Mouse (Mus musculus): ENCODE measurements around the gene Klhl33. TPM values are rescaled to one million over a fixed set of nuclear protein-coding genes. Genes with fewer than 3 reads are reported as not detected.
"Not testable (repeated sequence)": the region's sequence is repeated elsewhere in the genome, so short reads cannot be mapped to it uniquely, and the experiment has no call there.

Klhl33 gene
- polyA plus RNA-seq, 1 experiment from 2014 or later = 0.35 TPM

DNA sequence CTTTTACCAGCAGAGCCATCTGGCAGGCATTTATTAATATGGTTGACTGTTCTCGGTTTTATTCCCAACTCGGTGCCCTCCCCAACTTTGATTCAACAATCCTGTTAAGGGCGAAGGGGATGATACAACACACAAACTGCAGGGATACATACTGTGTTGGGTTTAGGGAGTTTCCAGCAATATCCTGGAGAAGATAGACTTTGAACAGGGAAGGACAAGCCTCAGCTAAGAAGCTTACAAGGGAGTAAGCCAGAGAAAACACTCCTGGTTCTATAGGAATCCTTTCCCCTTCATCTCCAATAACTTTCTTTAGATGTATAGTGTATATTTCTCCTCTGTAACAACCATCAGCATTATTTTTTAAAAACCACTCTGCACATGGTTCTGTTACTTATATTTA lies 22.1 kb downstream of the Klhl33 start:
- no peak overlapping the region for H3K27ac ChIP-seq (ENCODE audit: low read length)
- H3K9me3 ChIP-seq (ENCODE audit: control insufficient read depth, low read depth, low read length) = no peaks in the 10 kb centered on the region
- no peak overlapping the region for H3K9ac ChIP-seq (replicated peaks; ENCODE audit: low read depth, low read length)
- H3K4me3 ChIP-seq (ENCODE audit: low read depth, low read length) = no peak overlapping the region
- 92% methylated on average over 3 of the region's 3 CpGs for WGBS
- no peaks in the 10 kb centered on the region for H3K36me3 ChIP-seq (ENCODE audit: control insufficient read depth, insufficient read depth, low read length)
- H3K4me2 ChIP-seq (replicated peaks; ENCODE audit: low read depth, low read length) = no peak overlapping the region
- H3K4me1 ChIP-seq (ENCODE audit: control insufficient read depth, insufficient read depth, low read length) = 0 out of 2 replicates have a peak, but pooled peaks cover 4% of the 10 kb centered on the region
- no peaks in the 10 kb centered on the region for H3K27me3 ChIP-seq (ENCODE audit: control insufficient read depth, insufficient read depth, low read length)
- ATAC-seq (ENCODE audit: insufficient number of reproducible peaks, insufficient read depth, low FRiP score, low read depth) = no peak

DNA sequence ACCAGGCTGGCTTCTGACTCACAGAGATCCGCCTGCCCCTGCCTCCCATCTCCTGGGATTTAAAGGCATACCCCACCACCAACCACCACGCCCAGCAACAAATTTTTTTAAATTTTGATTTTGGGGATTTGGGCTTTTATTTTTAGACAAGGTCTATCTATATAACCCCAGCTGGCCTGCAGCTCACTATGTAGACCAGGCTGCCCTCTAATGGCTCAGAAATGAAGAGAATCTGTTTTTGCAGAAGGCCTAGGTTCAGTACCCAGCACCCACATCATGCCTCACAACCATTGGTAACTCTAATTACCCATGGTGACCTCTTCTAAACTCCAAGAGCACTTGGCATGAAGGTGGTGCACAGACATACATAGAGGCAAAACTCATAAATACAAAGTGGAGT lies 26.0 kb downstream of the Klhl33 start:
- Histone ChIP-seq H3K4me1 (ENCODE audit: control insufficient read depth, insufficient read depth, low read length) (0 out of 2 replicates have a peak, but pooled peaks cover 4% of the 10 kb centered on the region), H3K4me3 (ENCODE audit: low read depth, low read length) (no peak overlapping the region), H3K36me3 (ENCODE audit: control insufficient read depth, insufficient read depth, low read length) (no peaks in the 10 kb centered on the region), H3K27me3 (ENCODE audit: control insufficient read depth, insufficient read depth, low read length) (no peaks in the 10 kb centered on the region), H3K9ac (replicated peaks; ENCODE audit: low read depth, low read length) (no peak overlapping the region), H3K4me2 (replicated peaks; ENCODE audit: low read depth, low read length) (no peak overlapping the region), H3K27ac (ENCODE audit: low read length) (no peak overlapping the region), H3K9me3 (ENCODE audit: control insufficient read depth, low read depth, low read length) (no peaks in the 10 kb centered on the region)
- 91% methylated on average over 2 of the region's 2 CpGs for WGBS
- no peak for ATAC-seq (ENCODE audit: insufficient number of reproducible peaks, insufficient read depth, low FRiP score, low read depth)

DNA sequence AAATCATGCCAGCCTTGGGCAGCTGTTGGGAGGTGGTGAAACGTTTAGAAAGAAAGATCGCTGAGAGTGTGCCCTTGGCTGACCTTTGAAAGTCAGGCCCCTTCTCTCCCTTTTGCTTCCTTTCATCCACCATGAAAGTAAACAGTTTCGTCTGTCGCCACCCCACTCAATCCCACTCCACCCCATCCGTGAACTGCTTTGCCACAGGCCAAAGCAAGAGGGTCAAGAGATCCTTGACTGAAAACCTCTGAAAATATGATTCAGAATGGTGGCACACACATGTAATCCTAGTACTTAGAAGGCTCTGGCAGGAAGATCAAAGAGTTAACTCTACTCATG lies 26.5 kb downstream of the Klhl33 start:
- H3K4me2 ChIP-seq (replicated peaks; ENCODE audit: low read depth, low read length) = peak overlapping the region; percentile 50
- peak overlapping the region; percentile 50 for H3K4me3 ChIP-seq (ENCODE audit: low read depth, low read length)
- H3K36me3 ChIP-seq (ENCODE audit: control insufficient read depth, insufficient read depth, low read length) = no peaks in the 10 kb centered on the region
- 13% methylated on average over 5 of the region's 5 CpGs for WGBS
- H3K9ac ChIP-seq (replicated peaks; ENCODE audit: low read depth, low read length) = peak overlapping the region; percentile 30; the same call in 1 of the 2 replicates
- H3K9me3 ChIP-seq (ENCODE audit: control insufficient read depth, low read depth, low read length) = no peaks in the 10 kb centered on the region
- H3K4me1 ChIP-seq (ENCODE audit: control insufficient read depth, insufficient read depth, low read length) = 0 out of 2 replicates have a peak, but pooled peaks cover 4% of the 10 kb centered on the region
- H3K27me3 ChIP-seq (ENCODE audit: control insufficient read depth, insufficient read depth, low read length) = no peaks in the 10 kb centered on the region
- ATAC-seq (ENCODE audit: insufficient number of reproducible peaks, insufficient read depth, low FRiP score, low read depth) = 0 out of 2 replicates have a peak, but pooled peaks have one; percentile 7
- no peak overlapping the region for H3K27ac ChIP-seq (ENCODE audit: low read length)

DNA sequence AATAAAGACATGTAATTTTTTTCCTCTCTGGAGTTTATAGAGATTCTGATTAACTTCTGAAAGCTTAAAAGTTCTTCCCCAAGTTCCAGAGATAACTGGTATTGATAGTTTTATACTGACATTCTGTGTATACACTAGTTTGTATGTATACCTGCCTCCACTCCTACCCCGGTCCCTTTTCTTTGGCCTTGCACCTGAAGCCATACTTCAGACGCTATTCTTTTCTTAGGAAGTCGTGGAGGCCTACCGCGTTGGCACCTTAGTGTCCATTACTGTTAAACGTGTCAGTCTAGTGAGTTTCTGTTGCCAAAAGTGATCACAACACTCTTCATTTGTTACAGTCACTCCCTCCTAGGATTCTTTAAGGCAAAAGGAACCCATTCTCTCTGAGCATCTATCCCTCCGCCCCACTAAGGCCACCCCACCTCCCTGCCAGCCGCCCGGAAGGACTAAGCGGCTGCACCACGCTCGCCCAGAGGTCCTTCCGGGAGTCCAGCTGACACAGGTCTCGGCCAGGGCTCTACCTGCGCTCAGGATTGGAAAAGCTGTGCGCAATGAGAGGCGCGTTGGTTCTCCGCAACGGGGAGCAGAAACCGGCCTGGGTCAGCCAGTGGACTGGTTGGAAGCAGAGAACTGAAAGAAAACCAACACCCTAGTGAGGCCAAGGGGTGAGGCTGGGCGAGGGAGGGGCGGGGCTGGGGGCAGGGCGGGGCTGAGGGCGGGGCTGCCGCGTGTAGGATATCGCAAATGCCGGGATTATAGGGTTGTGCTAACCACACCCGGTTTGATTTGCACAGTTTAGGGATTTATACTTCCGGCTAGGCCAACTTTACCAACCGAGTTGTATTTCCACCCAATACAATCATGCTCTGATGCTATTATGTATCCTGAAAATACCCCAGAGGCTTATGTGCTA lies 27.2 kb downstream of the Klhl33 start, which contains the start of gene Tep1:
TSS of gene Tep1 (minus strand) at position 672 of the 916 bp plus-strand sequence.
- Histone ChIP-seq H3K27ac (ENCODE audit: low read length) (no peak within 1 kb of the TSS; the same call in 1 of the 2 replicates), H3K4me2 (replicated peaks; ENCODE audit: low read depth, low read length) (peak within 1 kb of the TSS; percentile 50), H3K9me3 (ENCODE audit: control insufficient read depth, low read depth, low read length) (no peaks in the 10 kb centered on the region), H3K4me1 (ENCODE audit: control insufficient read depth, insufficient read depth, low read length) (0 out of 2 replicates have a peak, but pooled peaks cover 4% of the 10 kb centered on the region), H3K36me3 (ENCODE audit: control insufficient read depth, insufficient read depth, low read length) (no peaks in the 10 kb centered on the region), H3K9ac (replicated peaks; ENCODE audit: low read depth, low read length) (peak within 1 kb of the TSS; percentile 31), H3K4me3 (ENCODE audit: low read depth, low read length) (peak within 1 kb of the TSS; percentile 50), H3K27me3 (ENCODE audit: control insufficient read depth, insufficient read depth, low read length) (no peaks in the 10 kb centered on the region)
- 7% methylated on average over 32 of the region's 32 CpGs for WGBS
- ATAC-seq (ENCODE audit: insufficient number of reproducible peaks, insufficient read depth, low FRiP score, low read depth) = peak; percentile 92

DNA sequence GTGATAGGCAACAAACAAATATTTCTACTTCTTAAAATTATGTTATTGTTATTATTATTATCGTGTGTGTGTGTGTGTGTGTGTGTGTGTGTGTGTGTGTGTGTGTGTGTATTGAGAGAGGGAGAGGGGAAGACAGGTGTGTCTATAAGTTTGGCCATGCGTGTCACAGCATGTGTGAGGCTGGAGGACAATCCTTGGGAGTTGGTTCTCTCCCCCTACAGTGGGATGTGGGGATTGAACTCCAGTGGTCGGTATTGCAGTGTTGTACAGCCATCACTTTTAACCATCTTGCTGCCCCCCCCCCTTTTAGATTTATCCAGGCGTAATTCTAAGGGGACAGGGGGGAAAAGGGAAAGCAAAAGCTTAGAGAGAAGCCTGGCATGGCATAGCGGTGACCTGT lies 28.7 kb downstream of the Klhl33 start:
- 91% methylated on average over 5 of the region's 5 CpGs for WGBS
- no peak for ATAC-seq (ENCODE audit: insufficient number of reproducible peaks, insufficient read depth, low FRiP score, low read depth)
- H3K9me3 ChIP-seq (ENCODE audit: control insufficient read depth, low read depth, low read length) = no peaks in the 10 kb centered on the region
- H3K27ac ChIP-seq (ENCODE audit: low read length) = no peak overlapping the region
- H3K27me3 ChIP-seq (ENCODE audit: control insufficient read depth, insufficient read depth, low read length) = no peaks in the 10 kb centered on the region
- H3K4me3 ChIP-seq (ENCODE audit: low read depth, low read length) = no peak overlapping the region
- H3K4me1 ChIP-seq (ENCODE audit: control insufficient read depth, insufficient read depth, low read length) = 0 out of 2 replicates have a peak, but pooled peaks cover 4% of the 10 kb centered on the region
- no peak overlapping the region for H3K4me2 ChIP-seq (replicated peaks; ENCODE audit: low read depth, low read length)
- no peak overlapping the region for H3K9ac ChIP-seq (replicated peaks; ENCODE audit: low read depth, low read length)
- no peaks in the 10 kb centered on the region for H3K36me3 ChIP-seq (ENCODE audit: control insufficient read depth, insufficient read depth, low read length)

DNA sequence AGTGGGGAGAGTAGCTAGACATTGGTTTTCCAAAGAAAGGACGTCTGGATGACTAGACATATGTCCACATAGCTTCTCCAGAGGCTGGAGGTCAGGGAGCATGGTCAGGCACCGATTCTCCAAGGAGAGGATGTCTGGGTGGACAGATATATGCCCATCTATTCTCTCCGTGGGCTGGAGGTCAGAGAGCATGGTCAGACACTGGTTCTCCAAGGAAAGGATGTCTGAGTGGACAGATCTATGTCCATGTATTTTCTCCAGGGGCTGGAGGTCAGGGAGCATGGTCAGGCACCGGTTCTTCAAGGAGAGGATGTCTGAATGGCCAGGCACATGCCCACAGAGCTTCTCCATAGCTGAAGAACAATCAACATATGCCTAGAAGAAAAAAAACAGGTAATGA lies 29.1 kb downstream of the Klhl33 start:
- H3K9me3 ChIP-seq (ENCODE audit: control insufficient read depth, low read depth, low read length) = no peaks in the 10 kb centered on the region
- WGBS = 76% methylated on average over 4 of the region's 4 CpGs
- no peak overlapping the region for H3K4me2 ChIP-seq (replicated peaks; ENCODE audit: low read depth, low read length)
- H3K9ac ChIP-seq (replicated peaks; ENCODE audit: low read depth, low read length) = no peak overlapping the region
- H3K36me3 ChIP-seq (ENCODE audit: control insufficient read depth, insufficient read depth, low read length) = no peaks in the 10 kb centered on the region
- no peak overlapping the region for H3K27ac ChIP-seq (ENCODE audit: low read length)
- H3K27me3 ChIP-seq (ENCODE audit: control insufficient read depth, insufficient read depth, low read length) = no peaks in the 10 kb centered on the region
- 0 out of 2 replicates have a peak, but pooled peaks cover 4% of the 10 kb centered on the region for H3K4me1 ChIP-seq (ENCODE audit: control insufficient read depth, insufficient read depth, low read length)
- no peak for ATAC-seq (ENCODE audit: insufficient number of reproducible peaks, insufficient read depth, low FRiP score, low read depth)
- H3K4me3 ChIP-seq (ENCODE audit: low read depth, low read length) = no peak overlapping the region

DNA sequence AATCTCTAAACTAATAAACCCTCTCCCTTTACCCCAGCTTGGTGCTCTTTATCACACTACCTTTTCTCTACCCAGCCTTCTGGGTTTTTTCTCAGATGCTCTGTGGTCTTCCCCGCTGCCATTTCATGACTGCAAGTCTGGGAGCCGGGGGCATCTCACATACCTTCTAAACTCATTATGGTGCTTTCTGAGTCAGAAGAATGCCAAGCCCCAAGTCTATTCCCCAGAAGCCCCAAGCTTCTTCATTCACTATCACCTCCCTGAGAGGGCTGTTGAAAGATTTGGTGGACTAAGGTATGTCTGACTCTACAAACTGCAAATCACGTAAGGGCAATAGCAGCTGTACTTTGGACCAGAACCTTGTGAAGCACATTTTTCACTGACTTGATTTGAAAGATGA lies 30.3 kb downstream of the Klhl33 start:
- no peak for ATAC-seq (ENCODE audit: insufficient number of reproducible peaks, insufficient read depth, low FRiP score, low read depth)
- H3K4me3 ChIP-seq (ENCODE audit: low read depth, low read length) = no peak overlapping the region
- H3K27me3 ChIP-seq (ENCODE audit: control insufficient read depth, insufficient read depth, low read length) = no peaks in the 10 kb centered on the region
- H3K36me3 ChIP-seq (ENCODE audit: control insufficient read depth, insufficient read depth, low read length) = no peaks in the 10 kb centered on the region
- no peak overlapping the region for H3K4me2 ChIP-seq (replicated peaks; ENCODE audit: low read depth, low read length)
- 92% methylated on average over 3 of the region's 3 CpGs for WGBS
- 0 out of 2 replicates have a peak, but pooled peaks cover 4% of the 10 kb centered on the region for H3K4me1 ChIP-seq (ENCODE audit: control insufficient read depth, insufficient read depth, low read length)
- no peak overlapping the region for H3K9ac ChIP-seq (replicated peaks; ENCODE audit: low read depth, low read length)
- no peak overlapping the region for H3K27ac ChIP-seq (ENCODE audit: low read length)
- no peaks in the 10 kb centered on the region for H3K9me3 ChIP-seq (ENCODE audit: control insufficient read depth, low read depth, low read length)

DNA sequence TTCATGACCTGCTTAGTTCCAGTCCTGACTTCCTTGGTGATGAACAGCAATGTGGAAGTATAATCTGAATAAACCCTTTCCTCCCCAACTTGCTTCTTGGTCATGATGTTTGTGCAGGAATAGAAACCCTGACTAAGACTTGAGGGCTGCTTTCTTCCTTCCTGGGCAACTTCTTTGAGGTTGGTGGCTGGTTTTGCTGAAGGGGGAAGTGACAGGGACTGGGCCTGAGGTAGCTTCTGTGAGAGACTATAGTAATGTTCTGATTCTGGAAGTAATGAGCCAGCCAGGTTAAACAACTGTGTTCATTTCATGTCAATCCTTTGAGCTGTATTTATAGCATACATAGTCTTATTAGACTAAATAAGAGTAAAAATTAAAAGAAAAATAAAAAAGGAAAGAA lies 32.3 kb downstream of the Klhl33 start:
- H3K36me3 ChIP-seq (ENCODE audit: control insufficient read depth, insufficient read depth, low read length); ATAC-seq (ENCODE audit: insufficient number of reproducible peaks, insufficient read depth, low FRiP score, low read depth); H3K9ac ChIP-seq (replicated peaks; ENCODE audit: low read depth, low read length); H3K27ac ChIP-seq (ENCODE audit: low read length); H3K9me3 ChIP-seq (ENCODE audit: control insufficient read depth, low read depth, low read length); H3K4me1 ChIP-seq (ENCODE audit: control insufficient read depth, insufficient read depth, low read length); H3K4me3 ChIP-seq (ENCODE audit: low read depth, low read length); H3K27me3 ChIP-seq (ENCODE audit: control insufficient read depth, insufficient read depth, low read length); H3K4me2 ChIP-seq (replicated peaks; ENCODE audit: low read depth, low read length): not testable (repeated sequence)

Data from stomach, embryonic 14.5 days (tissue).